Mouse (Mus musculus) Patski (cell line): ENCODE data around the gene Tmem230. TPM values are rescaled to one million over a fixed set of nuclear protein-coding genes. Genes with fewer than 3 reads are reported as not detected.
A peak's percentile ranks its signal among the peaks of the same experiment; 100 is the strongest.
"Not testable (repeated sequence)": the region's sequence is repeated elsewhere in the genome, so short reads cannot be mapped to it uniquely, and the experiment has no call there.

ENCODE experiments used
- ATAC-seq: fragments of 100-300 bp; one replicate; pipeline ENCODE4 v1.8.0; 2021
- CTCF ChIA-PET: fragments of 350-600 bp; sonication (Branson Sonifier 250); formaldehyde crosslinking; loops from one replicate; lab custom pipeline; 2022; ENCODE audit warnings: inconsistent platforms; lab: Charles Lee
- POLR2A ChIA-PET: fragments of 350-600 bp; sonication (Branson Sonifier 250); formaldehyde crosslinking; loops from one replicate; lab custom pipeline; 2022; ENCODE audit warnings: antibody characterized with exemption, inconsistent platforms; lab: Charles Lee
- DNase-seq: peaks from one replicate; pipeline ENCODE4 v3.0.0-alpha.2; 2011; ENCODE audit warnings: low read depth, low spot score
- H3K27me3 ChIP-seq: fragments of 371-371 bp; one replicate; pipeline ENCODE4 v1.5.1; 2021
- CTCF ChIP-seq: fragments of 100-300 bp; IDR thresholded peaks from one replicate; pipeline ENCODE4 v1.5.1; 2021
- in situ Hi-C: fragments of 300-500 bp; cut with MboI; formaldehyde crosslinking; loops from 3 replicates; pipeline ENCODE4 v1.11.1; 2018; ENCODE audit warnings: low pct_unique_long_range_greater_than_20kb, mixed read lengths
- polyA plus RNA-seq: library from polyadenylated mRNA; unstranded; gene quantifications from one replicate; pipeline ENCODE4 v1.2.3, GENCODE M21; 2021

Tmem230 gene
- polyA plus RNA-seq, 1 experiment from 2014 or later, result 26.9 TPM

- ATAC-seq, result no peak
Observed at GRCm38 (mm10) chr2:132257350-132258068, 9.9 kb upstream of the Tmem230 start.

DNA sequence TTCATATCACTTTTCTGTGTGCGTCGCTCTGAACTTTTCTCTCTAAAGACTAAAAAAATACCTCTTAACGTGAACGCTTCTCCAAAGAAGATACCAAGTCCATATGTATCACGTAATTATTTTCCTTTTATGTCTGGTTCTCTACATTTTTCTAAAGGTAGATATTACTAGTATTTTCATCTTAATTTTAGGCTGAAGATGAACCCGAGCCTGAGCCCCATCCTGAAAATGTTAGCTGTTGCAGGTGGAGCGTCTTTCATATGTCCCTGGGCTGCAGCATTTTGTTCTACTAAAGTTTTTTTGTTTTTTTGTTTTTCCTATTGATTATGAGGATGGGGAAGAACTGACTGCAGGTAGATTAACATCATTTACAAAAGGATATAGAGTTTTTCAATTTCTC lies 6.0 kb upstream of the Tmem230 start:
- TF ChIP-seq CTCF, result no peak
- CTCF ChIA-PET, result interaction anchor here (1.2 kb wide), 1 partner anchor 9 kb away, joined by 3 read pairs; no protein-coding TSS in a partner anchor
- ATAC-seq, result no peak
- no peak for DNase-seq
- H3K27me3 ChIP-seq, result no peaks in the 10 kb centered on the region
- in situ Hi-C loops, result no loop called here
- POLR2A ChIA-PET, result interaction anchor here (1.4 kb wide), 1 partner anchor 15 kb away, joined by 3 read pairs; no protein-coding TSS in a partner anchor

More at GRCm38 (mm10) chr2:132257350-132258068, 9.9 kb upstream of the Tmem230 start:
- no peak for DNase-seq
- no peaks in the 10 kb centered on the region for H3K27me3 ChIP-seq
- TF ChIP-seq CTCF, result no peak
- ChIA-PET POLR2A (no interaction called here), CTCF (no interaction called here)
- in situ Hi-C loops, result no loop called here

- no peaks in the 10 kb centered on the region for H3K27me3 ChIP-seq
- CTCF ChIA-PET, result no interaction called here
- ATAC-seq (peak; percentile 96), DNase-seq (peak; percentile 75)
- in situ Hi-C loops, result no loop called here
- POLR2A ChIA-PET, result interaction anchor here (1.4 kb wide), 1 partner anchor 14 kb away, joined by 3 read pairs; no protein-coding TSS in a partner anchor
- TF ChIP-seq CTCF, result no peak
Observed at GRCm38 (mm10) chr2:132252542-132253528, 5.2 kb upstream of the Tmem230 start, which contains the start of gene Pcna. Gene Pcna (minus strand): TSS chr2:132253314.

DNA sequence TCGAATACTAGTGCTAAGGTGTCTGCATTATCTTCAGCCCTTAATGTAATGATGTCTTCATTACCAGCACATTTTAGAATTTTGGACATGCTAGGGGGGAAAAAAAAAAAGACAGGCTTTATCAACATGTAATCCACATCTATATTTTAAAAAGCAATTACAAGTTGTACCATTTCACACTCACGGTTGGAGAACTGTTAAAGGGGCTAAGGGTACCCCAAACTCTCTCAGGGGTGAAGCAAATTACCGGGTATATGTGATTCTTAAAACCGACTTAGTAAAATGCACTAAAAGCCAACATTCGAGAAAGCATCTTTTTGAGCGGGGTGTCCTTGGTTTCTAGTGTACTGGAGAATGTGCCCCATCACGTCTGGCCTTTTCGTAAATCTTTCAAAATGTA lies 4.3 kb upstream of the Tmem230 start:
- ChIA-PET POLR2A (no interaction called here), CTCF (no interaction called here)
- in situ Hi-C loops, result no loop called here
- DNase-seq (no peak), ATAC-seq (no peak)
- TF ChIP-seq CTCF, result no peak
- H3K27me3 ChIP-seq, result no peaks in the 10 kb centered on the region

DNA sequence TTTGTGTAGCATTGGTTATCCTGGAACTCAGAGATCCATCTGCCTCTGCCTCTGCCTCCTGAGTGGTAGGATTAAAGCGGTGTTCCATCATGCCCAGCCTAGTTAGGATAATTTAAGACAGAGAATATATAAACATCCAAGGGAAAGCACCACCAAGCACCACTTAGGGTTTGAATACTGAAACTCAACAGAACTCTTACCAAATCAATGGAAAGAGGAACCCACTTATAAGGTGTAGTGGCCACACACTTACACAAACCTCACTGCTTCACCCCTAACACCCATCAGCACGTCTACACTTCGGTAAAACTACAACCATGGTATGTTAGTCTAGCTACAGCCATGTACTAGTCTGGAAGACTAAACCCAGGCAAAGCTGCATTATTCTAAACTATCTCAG lies 4.2 kb downstream of the Tmem230 start:
- POLR2A ChIA-PET, result no interaction called here
- TF ChIP-seq CTCF, result no peak
- no peak for ATAC-seq
- no peak for DNase-seq
- no peaks in the 10 kb centered on the region for H3K27me3 ChIP-seq
- in situ Hi-C loops, result loop anchor here (5.0 kb wide), 1 partner anchor 106 kb away; no protein-coding TSS in a partner anchor
- CTCF ChIA-PET, result no interaction called here

DNA sequence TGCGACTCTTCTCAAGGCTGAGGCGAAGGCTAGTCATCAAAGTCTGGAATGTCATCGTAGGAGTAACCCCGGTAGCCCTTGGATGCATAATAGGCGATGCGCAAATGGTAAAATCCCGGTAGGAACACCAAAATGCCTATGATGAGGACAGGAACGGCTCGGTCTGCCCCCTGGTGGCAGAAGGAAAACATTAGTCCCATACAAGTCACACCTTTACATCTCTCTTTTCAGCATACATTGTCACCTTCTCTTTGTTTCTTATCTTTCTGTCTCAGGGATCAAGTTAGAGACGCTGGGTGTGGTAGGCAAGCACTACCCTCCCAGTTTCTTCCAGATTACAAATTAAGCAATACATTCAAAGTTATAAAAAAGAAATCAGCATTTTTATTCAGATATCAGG lies 7.2 kb downstream of the Tmem230 start:
- CTCF ChIA-PET, result interaction anchor here (0.7 to 1.4 kb wide), 5 partner anchors 16 to 176 kb away, joined by 3 to 5 read pairs (median 3); no protein-coding TSS in a partner anchor
- H3K27me3 ChIP-seq, DNase-seq, ATAC-seq, POLR2A ChIA-PET: not testable (repeated sequence)
- TF ChIP-seq CTCF, result peak; percentile 82
- in situ Hi-C loops, result loop anchor here (5.0 kb wide), 1 partner anchor 103 kb away; no protein-coding TSS in a partner anchor

- CTCF ChIA-PET, result interaction anchor here (0.9 kb wide), 1 partner anchor 18 kb away, joined by 3 read pairs; no protein-coding TSS in a partner anchor
- POLR2A ChIA-PET, result interaction anchor here (1.2 kb wide), 1 partner anchor 14 kb away, joined by 3 read pairs; the partner anchor contains the start of gene Pcna
- H3K27me3 ChIP-seq, result not testable (repeated sequence)
Observed at GRCm38 (mm10) chr2:132239434-132239833, 8.2 kb downstream of the Tmem230 start.

DNA sequence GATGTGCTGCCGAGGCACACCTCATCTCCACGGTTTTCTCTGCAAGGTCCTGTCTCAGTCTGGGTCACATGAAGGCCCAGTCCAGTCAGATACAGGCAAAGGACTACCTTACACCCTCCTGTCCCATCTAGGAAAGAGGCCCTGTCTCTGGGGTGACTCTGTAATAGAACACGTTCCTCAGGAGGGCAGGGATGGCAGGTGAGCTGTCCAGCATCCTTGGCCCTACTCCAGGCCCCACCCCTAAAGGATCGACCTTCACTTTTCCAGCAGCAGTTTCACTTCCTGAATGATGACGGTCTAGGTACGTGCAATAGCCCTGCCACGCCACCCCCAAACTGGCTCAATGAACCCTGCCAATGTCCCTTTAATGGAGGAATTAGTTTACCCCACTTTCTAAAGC lies 11.6 kb downstream of the Tmem230 start:
- no peak for ATAC-seq
- in situ Hi-C loops, result loop anchor here (5.0 kb wide), 1 partner anchor 414 kb away; no protein-coding TSS in a partner anchor
- ChIA-PET POLR2A (no interaction called here), CTCF (interaction anchor here (1.3 kb wide), 1 partner anchor 254 kb away, joined by 3 read pairs; no protein-coding TSS in a partner anchor)
- DNase-seq, result no peak
- H3K27me3 ChIP-seq, result no peaks in the 10 kb centered on the region
- TF ChIP-seq CTCF, result no peak

More at GRCm38 (mm10) chr2:132239434-132239833, 8.2 kb downstream of the Tmem230 start:
- ATAC-seq, DNase-seq: not testable (repeated sequence)
- in situ Hi-C loops, result loop anchor here (5.0 kb wide), 1 partner anchor 417 kb away; no protein-coding TSS in a partner anchor

DNA sequence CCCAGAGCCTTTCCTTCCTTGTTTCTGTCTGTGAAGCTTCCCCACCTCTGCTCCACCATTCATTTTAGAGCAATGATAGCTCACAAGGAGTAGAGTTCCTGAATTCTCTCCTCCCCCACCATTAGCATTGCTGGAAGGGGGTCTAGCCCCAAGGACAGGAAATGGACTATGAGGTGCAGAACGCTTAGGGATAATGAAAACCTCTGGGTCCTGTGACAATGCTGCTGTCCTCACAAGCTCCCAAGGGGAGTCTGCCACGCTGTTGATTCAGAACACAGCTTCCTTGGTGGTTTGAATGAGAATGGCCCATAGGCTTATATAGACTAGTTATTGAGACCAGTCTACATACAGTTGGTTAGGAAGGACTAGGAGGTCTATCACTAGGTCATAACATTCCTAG lies 12.3 kb downstream of the Tmem230 start:
- H3K27me3 ChIP-seq, result no peaks in the 10 kb centered on the region
- ChIA-PET POLR2A (no interaction called here), CTCF (interaction anchor here (1.3 to 1.4 kb wide), 2 partner anchors 14 to 253 kb away, joined by 3 to 4 read pairs; no protein-coding TSS in a partner anchor)
- no peak for DNase-seq
- ATAC-seq, result no peak
- in situ Hi-C loops, result loop anchor here (5.0 kb wide), 1 partner anchor 413 kb away; no protein-coding TSS in a partner anchor
- TF ChIP-seq CTCF, result no peak
